In the genomic region with DNA sequence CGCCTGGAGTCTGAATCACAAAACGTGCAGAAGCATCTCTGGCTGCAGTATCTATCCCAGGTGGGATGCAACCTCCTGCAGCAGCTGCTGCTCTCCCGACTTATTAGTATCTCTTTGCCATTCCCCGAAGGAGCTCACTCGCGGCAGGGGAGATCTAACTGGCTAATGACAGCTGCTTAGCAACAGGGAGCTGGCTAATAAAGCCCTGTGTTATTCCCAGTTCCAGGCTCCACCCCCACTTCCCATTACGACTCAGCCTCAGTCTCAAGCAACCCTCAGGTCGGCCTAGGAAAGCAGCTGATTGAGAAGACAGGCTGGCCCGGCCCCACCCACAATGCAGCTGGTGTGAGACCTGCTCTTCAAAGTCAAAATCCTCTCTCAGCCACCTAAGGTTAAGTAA, we compare ENCODE assay signal across 8 mouse cellular contexts. TPM values are rescaled to one million over a fixed set of nuclear protein-coding genes. Genes with fewer than 3 reads are reported as not detected.
A peak's percentile ranks its signal among the peaks of the same experiment; 100 is the strongest.
DNase-seq lines count a peak whose midpoint lies in the region; ATAC-seq lines count a peak whose summit lies in the region.

No protein-coding gene starts in this region.

- 0 out of 2 replicates have a peak overlapping the region, but pooled peaks have one; percentile 5 for H3K4me3 ChIP-seq in midbrain, embryonic 13.5 days (replicated peaks)

- H3K9me3 ChIP-seq in midbrain, embryonic 13.5 days = no peaks in the 10 kb centered on the region

- H3K27me3 ChIP-seq in midbrain, embryonic 13.5 days = no peaks in the 10 kb centered on the region

- peak overlapping the region; percentile 49 for H3K4me2 ChIP-seq in midbrain, embryonic 13.5 days (replicated peaks)

- intact Hi-C loops in gastrocnemius, postnatal 14 days (cut with DNase I; ENCODE audit: low total_unique reads) = no loop called here

- peak; percentile 73 for DNase-seq in layer of hippocampus, adult 11-12 months (ENCODE audit: low spot score)
- no peak for DNase-seq in layer of hippocampus, adult 9-10 months (ENCODE audit: low spot score)
- peak; percentile 82 for DNase-seq in embryo, embryonic 10.5 days (ENCODE audit: low spot score)
- DNase-seq in gastrocnemius, postnatal 14 days = peak; percentile 60
- peak; percentile 28 for DNase-seq in hindlimb bud, embryonic 11.5 days (ENCODE audit: extremely low spot score, low read depth, low spot score)
- peak; percentile 54 to 76 for DNase-seq in left cerebral cortex, adult 8-10 months (ENCODE audit: low spot score in 2 of 2)
- DNase-seq in testis, postnatal 10 days (ENCODE audit: low spot score) = peak; percentile 65

- H3K27ac ChIP-seq in midbrain, embryonic 13.5 days = peak overlapping the region; percentile 87

- H3K9ac ChIP-seq in midbrain, embryonic 13.5 days (replicated peaks) = peak overlapping the region; percentile 46; the same call in 1 of the 2 replicates

- peaks cover 42% of the 10 kb centered on the region for H3K4me1 ChIP-seq in midbrain, embryonic 13.5 days (replicated peaks)

- WGBS in midbrain, embryonic 13.5 days = under 1% methylated on average over 9 of the region's 9 CpGs

- peak; percentile 95 for ATAC-seq in midbrain, embryonic 13.5 days

- H3K36me3 ChIP-seq in midbrain, embryonic 13.5 days = no peaks in the 10 kb centered on the region

RNA-seq across cellular contexts. Expression of gene Sgsm2, which starts 20.1 kb away (rescaled TPM):
- total RNA-seq in gastrocnemius, postnatal 14 days (2021) = 1 to 10 TPM; 2.7 to 3.7 TPM
- 10 to 100 TPM; 80.5 to 93.7 (median 88.2) TPM for total RNA-seq in left cerebral cortex, adult 8-10 months (2022)
- 18.8 and 20.8 TPM in 2 replicates for polyA plus RNA-seq in midbrain, embryonic 13.5 days (2015; fragmentation: Nextera tagmentation; extraction: Ambion mirVana)

RNA-seq across cellular contexts. Expression of gene Tsr1, which starts 21.1 kb away (rescaled TPM):
- 10 to 100 TPM; 20.9 to 25.4 TPM for total RNA-seq in gastrocnemius, postnatal 14 days (2021)
- total RNA-seq in left cerebral cortex, adult 8-10 months (2022) = 10 to 100 TPM; 29.8 to 38.1 (median 30.8) TPM
- polyA plus RNA-seq in midbrain, embryonic 13.5 days (2015; fragmentation: Nextera tagmentation; extraction: Ambion mirVana) = 28.1 and 32.1 TPM in 2 replicates

RNA-seq across cellular contexts. Expression of gene Mnt, which starts 46.1 kb away (rescaled TPM):
- 1 to 10 TPM; 5.4 to 6.1 TPM for total RNA-seq in gastrocnemius, postnatal 14 days (2021)
- total RNA-seq in left cerebral cortex, adult 8-10 months (2022) = 10 to 100 TPM; 31.4 to 36.4 (median 33.8) TPM
- polyA plus RNA-seq in midbrain, embryonic 13.5 days (2015; fragmentation: Nextera tagmentation; extraction: Ambion mirVana) = 8.4 and 9.1 TPM in 2 replicates

RNA-seq across cellular contexts. Expression of gene Smg6, which starts 48.8 kb away (rescaled TPM):
- total RNA-seq in gastrocnemius, postnatal 14 days (2021) = 10 to 100 TPM; 10.6 to 10.8 TPM
- total RNA-seq in left cerebral cortex, adult 8-10 months (2022) = 10 to 100 TPM; 30.7 to 33.6 (median 31.9) TPM
- polyA plus RNA-seq in midbrain, embryonic 13.5 days (2015; fragmentation: Nextera tagmentation; extraction: Ambion mirVana) = 20.2 and 21.0 TPM in 2 replicates

RNA-seq across cellular contexts. Expression of gene Srr, which starts 48.9 kb away (rescaled TPM):
- total RNA-seq in gastrocnemius, postnatal 14 days (2021) = 10 to 100 TPM; 19.1 to 21.2 TPM
- total RNA-seq in left cerebral cortex, adult 8-10 months (2022) = 10 to 100 TPM; 78.8 to 86.2 (median 81.8) TPM
- 31.5 and 32.9 TPM in 2 replicates for polyA plus RNA-seq in midbrain, embryonic 13.5 days (2015; fragmentation: Nextera tagmentation; extraction: Ambion mirVana)

Comparison
In these comparisons a context has a peak if more than half of its experiments do, and no peak if none do; other contexts are left out.
1. RNA of gene Sgsm2, which starts 20.1 kb away (total RNA-seq): 80.5 to 93.7 TPM in left cerebral cortex, adult 8-10 months; 2.7 to 3.7 TPM in gastrocnemius, postnatal 14 days; every median in the first group is over 10 times any median in the second.
2. RNA of gene Mnt, which starts 46.1 kb away (total RNA-seq): 31.4 to 36.4 TPM in left cerebral cortex, adult 8-10 months; 5.4 to 6.1 TPM in gastrocnemius, postnatal 14 days; every median in the first group is over 4 times any median in the second.